Mouse (Mus musculus): ENCODE measurements around the gene Tmem53. TPM values are rescaled to one million over a fixed set of nuclear protein-coding genes. Genes with fewer than 3 reads are reported as not detected.

Gene Tmem53
- polyA plus RNA-seq, 2 experiments, result 7.7 to 10.5 TPM

DNA sequence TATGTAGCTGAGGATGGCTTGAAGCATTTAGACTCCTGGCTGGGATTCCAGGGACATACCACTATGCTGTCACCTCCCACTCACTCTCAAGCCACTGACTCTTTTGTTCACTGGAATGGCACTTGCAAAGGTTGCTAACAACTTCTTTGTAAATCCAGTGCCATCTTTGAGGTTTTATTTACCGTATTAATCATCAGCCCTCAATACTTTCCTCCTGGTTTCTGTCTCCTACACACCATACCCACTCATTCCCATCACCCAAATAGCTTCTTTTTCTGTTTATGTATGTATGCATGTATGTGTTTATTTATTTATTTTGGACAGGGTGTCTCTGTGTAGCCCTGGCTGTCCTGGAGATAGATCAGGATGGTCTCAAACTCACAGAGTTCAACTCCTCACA lies 769 bp upstream of the Tmem53 start:
- H3K4me1 ChIP-seq (ENCODE audit: control insufficient read depth, insufficient read depth, low read length), result peaks cover 14% of the 10 kb centered on the region
- WGBS, result 91% methylated on average over 1 of the region's 1 CpGs
- no peak overlapping the region for H3K4me2 ChIP-seq (replicated peaks; ENCODE audit: low read depth, low read length, severe bottlenecking)
- H3K27me3 ChIP-seq (ENCODE audit: control insufficient read depth, insufficient read depth, low read length), result no peaks in the 10 kb centered on the region
- H3K36me3 ChIP-seq (ENCODE audit: control insufficient read depth, insufficient read depth, low read length), result no peaks in the 10 kb centered on the region
- H3K4me3 ChIP-seq (replicated peaks; ENCODE audit: low read length), result peak overlapping the region; percentile 66; the same call in 1 of the 2 replicates
- H3K9me3 ChIP-seq (ENCODE audit: control insufficient read depth, low read length), result no peaks in the 10 kb centered on the region
- H3K27ac ChIP-seq (replicated peaks; ENCODE audit: low read depth, low read length), result no peak overlapping the region
- DNase-seq (ENCODE audit: low spot score) (no peak), ATAC-seq (ENCODE audit: low FRiP score, low read depth) (no peak)
- no peak for TF ChIP-seq POLR2A (IDR thresholded peaks at IDR 0.05; ENCODE audit: borderline replicate concordance, extremely low read depth, insufficient read depth, insufficient read length)
- no peak overlapping the region for H3K9ac ChIP-seq (ENCODE audit: low read depth, low read length, severe bottlenecking)

DNA sequence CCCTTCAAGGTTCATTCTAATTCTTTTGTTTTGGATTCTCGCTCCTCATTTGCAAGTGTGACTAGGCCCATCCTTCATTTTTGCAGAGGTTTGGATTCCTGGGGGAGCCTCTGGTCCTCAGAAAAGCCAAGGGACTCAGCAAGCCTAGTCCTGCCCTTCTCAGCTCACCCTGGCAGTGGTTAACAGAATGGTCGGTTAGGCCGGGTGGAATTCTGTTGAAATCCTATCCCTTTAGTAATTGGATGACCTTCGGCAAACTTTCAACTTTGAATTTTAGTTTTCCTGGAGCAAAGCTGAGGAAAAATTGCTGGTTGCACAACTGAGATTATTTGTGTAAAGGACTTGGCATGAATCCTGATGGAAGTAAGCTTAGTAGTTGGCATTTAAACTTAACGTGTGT lies 600 bp downstream of the Tmem53 start:
- no peak for TF ChIP-seq POLR2A (IDR thresholded peaks at IDR 0.05; ENCODE audit: borderline replicate concordance, extremely low read depth, insufficient read depth, insufficient read length)
- Histone ChIP-seq H3K27me3 (ENCODE audit: control insufficient read depth, insufficient read depth, low read length) (no peaks in the 10 kb centered on the region), H3K4me3 (replicated peaks; ENCODE audit: low read length) (peak overlapping the region; percentile 66), H3K9ac (ENCODE audit: low read depth, low read length, severe bottlenecking) (peak overlapping the region; percentile 66), H3K27ac (replicated peaks; ENCODE audit: low read depth, low read length) (peak overlapping the region; percentile 84), H3K9me3 (ENCODE audit: control insufficient read depth, low read length) (no peaks in the 10 kb centered on the region), H3K4me1 (ENCODE audit: control insufficient read depth, insufficient read depth, low read length) (peaks cover 14% of the 10 kb centered on the region), H3K4me2 (replicated peaks; ENCODE audit: low read depth, low read length, severe bottlenecking) (peak overlapping the region; percentile 69), H3K36me3 (ENCODE audit: control insufficient read depth, insufficient read depth, low read length) (no peaks in the 10 kb centered on the region)
- peak; percentile 44 for DNase-seq (ENCODE audit: low spot score)
- ATAC-seq (ENCODE audit: low FRiP score, low read depth), result peak; percentile 28
- WGBS, result 7% methylated on average over 5 of the region's 5 CpGs

DNA sequence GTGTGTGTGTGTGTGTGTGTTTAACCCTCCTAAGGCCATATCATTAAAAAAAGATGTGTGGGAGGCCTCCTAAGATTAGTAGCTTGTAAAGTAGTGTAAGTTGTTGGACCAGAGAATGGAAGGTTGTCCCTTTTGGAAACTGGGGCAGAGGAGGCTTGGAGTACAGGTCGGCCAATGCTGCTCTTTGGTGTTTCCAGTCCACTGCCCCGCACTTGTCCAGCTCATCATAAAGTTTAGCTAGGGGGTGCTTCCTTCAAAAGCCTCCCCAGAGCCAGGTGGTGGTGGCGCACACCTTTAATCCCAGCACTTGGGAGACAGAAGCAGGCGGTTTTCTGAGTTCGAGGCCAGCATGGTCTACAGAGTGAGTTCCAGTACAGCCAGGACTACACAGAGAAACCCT lies 1.0 kb downstream of the Tmem53 start:
- H3K4me3 ChIP-seq (replicated peaks; ENCODE audit: low read length), result peak overlapping the region; percentile 66
- H3K9ac ChIP-seq (ENCODE audit: low read depth, low read length, severe bottlenecking), result peak overlapping the region; percentile 66
- TF ChIP-seq POLR2A (IDR thresholded peaks at IDR 0.05; ENCODE audit: borderline replicate concordance, extremely low read depth, insufficient read depth, insufficient read length), result no peak
- H3K36me3 ChIP-seq (ENCODE audit: control insufficient read depth, insufficient read depth, low read length), result no peaks in the 10 kb centered on the region
- no peaks in the 10 kb centered on the region for H3K9me3 ChIP-seq (ENCODE audit: control insufficient read depth, low read length)
- peaks cover 14% of the 10 kb centered on the region for H3K4me1 ChIP-seq (ENCODE audit: control insufficient read depth, insufficient read depth, low read length)
- peak overlapping the region; percentile 69 for H3K4me2 ChIP-seq (replicated peaks; ENCODE audit: low read depth, low read length, severe bottlenecking)
- DNase-seq (ENCODE audit: low spot score) (no peak), ATAC-seq (ENCODE audit: low FRiP score, low read depth) (no peak)
- WGBS, result 84% methylated on average over 5 of the region's 5 CpGs
- H3K27ac ChIP-seq (replicated peaks; ENCODE audit: low read depth, low read length), result peak overlapping the region; percentile 84; the same call in 1 of the 2 replicates
- no peaks in the 10 kb centered on the region for H3K27me3 ChIP-seq (ENCODE audit: control insufficient read depth, insufficient read depth, low read length)

DNA sequence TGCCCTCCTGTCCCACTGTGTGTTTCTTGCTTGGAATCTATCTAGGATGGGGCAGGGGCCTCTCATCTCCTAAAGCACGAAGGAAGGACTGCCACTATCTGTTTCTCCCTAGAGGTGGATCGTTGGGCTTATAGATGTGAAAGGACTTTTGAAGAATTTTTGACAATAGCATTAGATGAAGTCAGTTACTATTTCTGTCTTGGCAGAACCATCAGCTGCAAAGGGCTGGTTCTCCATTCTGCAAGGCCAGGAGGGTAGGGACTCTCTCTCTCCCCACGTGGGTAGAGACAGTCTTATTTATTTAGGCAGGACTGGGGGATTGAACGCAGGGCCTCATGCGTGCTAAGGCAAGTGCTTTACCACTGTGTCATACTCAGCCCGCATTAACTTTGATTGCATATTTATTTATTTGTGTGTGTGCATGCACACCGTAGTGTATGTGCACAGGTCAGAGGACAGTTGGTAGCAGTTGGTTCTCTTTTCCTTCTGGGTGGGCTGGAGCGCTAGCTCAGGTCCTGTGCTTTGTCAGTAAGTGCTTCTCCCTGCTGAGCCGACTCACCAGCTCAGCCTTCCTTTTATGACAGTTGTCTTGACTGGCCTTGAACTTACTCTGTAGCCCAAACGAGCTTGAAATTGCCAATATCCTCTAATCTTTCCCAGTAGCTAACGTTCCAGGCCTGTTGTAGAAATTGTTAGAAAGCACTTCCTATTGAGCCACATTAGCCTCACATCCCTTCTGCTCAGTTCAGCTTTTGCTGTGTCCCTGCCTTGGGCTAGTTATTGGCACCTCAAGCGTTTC lies 1.7 kb downstream of the Tmem53 start:
- Histone ChIP-seq H3K4me1 (ENCODE audit: control insufficient read depth, insufficient read depth, low read length) (peaks cover 14% of the 10 kb centered on the region), H3K27me3 (ENCODE audit: control insufficient read depth, insufficient read depth, low read length) (no peaks in the 10 kb centered on the region), H3K4me2 (replicated peaks; ENCODE audit: low read depth, low read length, severe bottlenecking) (no peak overlapping the region), H3K9me3 (ENCODE audit: control insufficient read depth, low read length) (no peaks in the 10 kb centered on the region), H3K27ac (replicated peaks; ENCODE audit: low read depth, low read length) (peak overlapping the region; percentile 38; the same call in 1 of the 2 replicates), H3K4me3 (replicated peaks; ENCODE audit: low read length) (no peak overlapping the region), H3K9ac (ENCODE audit: low read depth, low read length, severe bottlenecking) (no peak overlapping the region), H3K36me3 (ENCODE audit: control insufficient read depth, insufficient read depth, low read length) (no peaks in the 10 kb centered on the region)
- ATAC-seq (ENCODE audit: low FRiP score, low read depth) (no peak), DNase-seq (ENCODE audit: low spot score) (no peak)
- TF ChIP-seq POLR2A (IDR thresholded peaks at IDR 0.05; ENCODE audit: borderline replicate concordance, extremely low read depth, insufficient read depth, insufficient read length), result no peak
- 55% methylated on average over 12 of the region's 12 CpGs for WGBS

DNA sequence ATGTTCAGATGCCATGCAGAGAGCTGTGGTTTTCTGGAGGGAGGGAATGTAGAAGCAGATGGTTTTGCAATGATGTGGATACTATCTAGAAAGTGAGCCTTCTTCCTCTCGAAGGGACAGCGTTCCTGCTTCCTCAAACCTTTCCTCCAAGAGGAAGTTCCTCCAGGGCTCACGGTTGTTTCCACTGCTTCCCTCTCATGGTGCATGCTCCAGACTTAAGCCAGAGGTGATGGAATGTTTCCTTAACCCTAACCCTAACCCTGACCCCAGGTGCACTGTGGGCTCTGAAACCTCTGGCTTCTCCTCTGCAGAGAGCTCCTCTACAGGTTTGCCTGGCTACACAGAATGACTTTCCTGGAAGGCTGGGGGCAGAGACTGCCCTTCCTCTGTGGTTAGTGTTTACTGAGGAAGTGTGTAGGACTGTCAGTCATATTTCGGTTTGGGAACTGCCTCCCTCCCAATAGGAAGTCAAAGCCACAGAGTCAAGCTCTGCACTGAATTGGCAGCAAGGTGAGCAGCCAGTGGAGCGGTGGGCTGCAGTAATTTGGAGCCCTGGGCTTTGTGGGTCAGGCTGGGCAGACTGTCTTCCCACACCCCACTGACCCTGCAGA lies 2.4 kb downstream of the Tmem53 start:
- no peaks in the 10 kb centered on the region for H3K36me3 ChIP-seq (ENCODE audit: control insufficient read depth, insufficient read depth, low read length)
- WGBS, result 66% methylated on average over 5 of the region's 5 CpGs
- no peak overlapping the region for H3K4me3 ChIP-seq (replicated peaks; ENCODE audit: low read length)
- no peak overlapping the region for H3K4me2 ChIP-seq (replicated peaks; ENCODE audit: low read depth, low read length, severe bottlenecking)
- no peak overlapping the region for H3K9ac ChIP-seq (ENCODE audit: low read depth, low read length, severe bottlenecking)
- no peak for DNase-seq (ENCODE audit: low spot score)
- no peaks in the 10 kb centered on the region for H3K9me3 ChIP-seq (ENCODE audit: control insufficient read depth, low read length)
- ATAC-seq (ENCODE audit: low FRiP score, low read depth), result no peak
- peaks cover 14% of the 10 kb centered on the region for H3K4me1 ChIP-seq (ENCODE audit: control insufficient read depth, insufficient read depth, low read length)
- no peaks in the 10 kb centered on the region for H3K27me3 ChIP-seq (ENCODE audit: control insufficient read depth, insufficient read depth, low read length)
- no peak for TF ChIP-seq POLR2A (IDR thresholded peaks at IDR 0.05; ENCODE audit: borderline replicate concordance, extremely low read depth, insufficient read depth, insufficient read length)
- H3K27ac ChIP-seq (replicated peaks; ENCODE audit: low read depth, low read length), result no peak overlapping the region

Data from limb, embryonic 14.5 days (tissue).